Mouse (Mus musculus): ENCODE results near the gene Ppp1r3c. TPM values are rescaled to one million over a fixed set of nuclear protein-coding genes. Genes with fewer than 3 reads are reported as not detected.
A peak's percentile ranks its signal among the peaks of the same experiment; 100 is the strongest.

Gene Ppp1r3c
- total RNA-seq, 2 experiments from 2014 or later: 37.8 to 43.0 TPM

- no peak for DNase-seq (ENCODE audit: low spot score in 2 of 2)
Observed at GRCm38 (mm10) chr19:36724970-36725369, 11.5 kb downstream of the Ppp1r3c start.

GRCm38 (mm10) chr19:36721139-36721538 lies 15.3 kb downstream of the Ppp1r3c start:
- DNase-seq (ENCODE audit: low spot score in 2 of 2): no peak

- DNase-seq (ENCODE audit: low spot score in 2 of 2): no peak
Observed at GRCm38 (mm10) chr19:36716221-36716620, 20.2 kb downstream of the Ppp1r3c start.

GRCm38 (mm10) chr19:36715591-36715990 lies 20.9 kb downstream of the Ppp1r3c start:
- DNase-seq (ENCODE audit: low spot score in 2 of 2): no peak

GRCm38 (mm10) chr19:36714492-36714891 lies 22.0 kb downstream of the Ppp1r3c start:
- DNase-seq (ENCODE audit: low spot score in 2 of 2): no peak

GRCm38 (mm10) chr19:36713092-36713491 lies 23.4 kb downstream of the Ppp1r3c start:
- no peak for DNase-seq (ENCODE audit: low spot score in 2 of 2)

GRCm38 (mm10) chr19:36706195-36706594 lies 30.3 kb downstream of the Ppp1r3c start:
- no peak for DNase-seq (ENCODE audit: low spot score in 2 of 2)

GRCm38 (mm10) chr19:36705286-36706146 lies 30.9 kb downstream of the Ppp1r3c start:
- peak in 1 of 2 experiments; percentile 47 for DNase-seq (ENCODE audit: low spot score in 2 of 2)

- DNase-seq (ENCODE audit: low spot score in 2 of 2): no peak
Observed at GRCm38 (mm10) chr19:36704763-36705162, 31.7 kb downstream of the Ppp1r3c start.

GRCm38 (mm10) chr19:36701809-36702622 lies 34.4 kb downstream of the Ppp1r3c start:
- DNase-seq (ENCODE audit: low spot score in 2 of 2): no peak

- DNase-seq (ENCODE audit: low spot score in 2 of 2): no peak
Observed at GRCm38 (mm10) chr19:36701366-36701765, 35.1 kb downstream of the Ppp1r3c start.

GRCm38 (mm10) chr19:36700937-36701336 lies 35.5 kb downstream of the Ppp1r3c start:
- no peak for DNase-seq (ENCODE audit: low spot score in 2 of 2)

GRCm38 (mm10) chr19:36699151-36699550 lies 37.3 kb downstream of the Ppp1r3c start:
- DNase-seq (ENCODE audit: low spot score in 2 of 2): no peak

- DNase-seq (ENCODE audit: low spot score in 2 of 2): no peak
Observed at GRCm38 (mm10) chr19:36698200-36698599, 38.3 kb downstream of the Ppp1r3c start.

GRCm38 (mm10) chr19:36696601-36697122 lies 39.8 kb downstream of the Ppp1r3c start:
- peak; percentile 23 to 52 for DNase-seq (ENCODE audit: low spot score in 2 of 2)

- no peak for DNase-seq (ENCODE audit: low spot score in 2 of 2)
Observed at GRCm38 (mm10) chr19:36693530-36693929, 42.9 kb downstream of the Ppp1r3c start.

- DNase-seq (ENCODE audit: low spot score in 2 of 2): no peak
Observed at GRCm38 (mm10) chr19:36691941-36692340, 44.5 kb downstream of the Ppp1r3c start.

GRCm38 (mm10) chr19:36691245-36691644 lies 45.2 kb downstream of the Ppp1r3c start:
- no peak for DNase-seq (ENCODE audit: low spot score in 2 of 2)

GRCm38 (mm10) chr19:36689205-36689604 lies 47.2 kb downstream of the Ppp1r3c start:
- no peak for DNase-seq (ENCODE audit: low spot score in 2 of 2)

GRCm38 (mm10) chr19:36687843-36688637 lies 48.4 kb downstream of the Ppp1r3c start:
- peak; percentile 29 to 45 for DNase-seq (ENCODE audit: low spot score in 2 of 2)

GRCm38 (mm10) chr19:36687044-36687443 lies 49.4 kb downstream of the Ppp1r3c start:
- no peak for DNase-seq (ENCODE audit: low spot score in 2 of 2)

Measured in layer of hippocampus, postnatal 10 days (tissue).